Mouse (Mus musculus) liver, postnatal 0 days (tissue): ENCODE data around the gene St5. TPM values are rescaled to one million over a fixed set of nuclear protein-coding genes. Genes with fewer than 3 reads are reported as not detected.

Experiments used
- ATAC-seq: fragments of 200-750 bp; cut with Nextera tagmentation; 2 replicates; pipeline ENCODE4 v1.8.0; 2017; ENCODE audit warnings: mild to moderate bottlenecking, moderate library complexity
- DNase-seq: peaks from one replicate; pipeline ENCODE4 v3.0.0-alpha.2; 2016
- H3K27ac ChIP-seq: fragments of 300-500 bp; sonication (generic); 2 replicates; pipeline ENCODE4 v1.5.1; 2014; ENCODE audit warnings: antibody characterized with exemption, moderate library complexity, mild to moderate bottlenecking, low read depth
- H3K27me3 ChIP-seq: fragments of 300-500 bp; sonication (generic); 2 replicates; pipeline ENCODE4 v1.6.1; 2014; ENCODE audit warnings: low read length, control low read depth, mixed read lengths; ENCODE audit not compliant: insufficient read depth
- H3K36me3 ChIP-seq: fragments of 300-500 bp; sonication (generic); replicated peaks from 2 replicates; pipeline ENCODE4 v1.6.1; 2014; ENCODE audit warnings: mild to moderate bottlenecking, control low read depth, low read length, moderate library complexity, mixed read lengths; ENCODE audit not compliant: insufficient read depth
- H3K4me1 ChIP-seq: fragments of 300-500 bp; sonication (generic); 2 replicates; pipeline ENCODE4 v1.6.1; 2014; ENCODE audit warnings: antibody characterized with exemption, mild to moderate bottlenecking, control low read depth; ENCODE audit not compliant: insufficient read depth
- H3K4me2 ChIP-seq: fragments of 300-500 bp; sonication (generic); 2 replicates; pipeline ENCODE4 v1.6.1; 2014; ENCODE audit warnings: low read depth, mild to moderate bottlenecking, low read length, moderate library complexity, mixed read lengths
- H3K4me3 ChIP-seq: fragments of 300-500 bp; sonication (generic); 2 replicates; pipeline ENCODE4 v1.5.1; 2014; ENCODE audit warnings: low read depth, low read length
- H3K9ac ChIP-seq: fragments of 300-500 bp; sonication (generic); replicated peaks from 2 replicates; pipeline ENCODE4 v1.6.1; 2014; ENCODE audit warnings: mild to moderate bottlenecking, moderate library complexity
- H3K9me3 ChIP-seq: fragments of 300-500 bp; sonication (generic); 2 replicates; pipeline ENCODE4 v1.6.1; 2016; ENCODE audit warnings: mild to moderate bottlenecking, control low read depth, low read length, mixed read lengths
- CTCF ChIP-seq: sonication (generic); IDR thresholded peaks from 2 replicates; pipeline ENCODE4 v1.5.1; 2016; ENCODE audit warnings: antibody characterized with exemption, low read depth
- EP300 ChIP-seq: IDR thresholded peaks from 2 replicates; pipeline ENCODE4 v1.6.1; 2016; ENCODE audit warnings: antibody characterized with exemption, low read depth, mild to moderate bottlenecking
- WGBS: fragments of 180-500 bp; shearing (Covaris S2); extraction: QIAGEN DNeasy Blood & Tissue Kit; methylation state at CpG from one replicate; pipeline ENCODE4 v1.1.7; 2014; ENCODE audit not compliant: insufficient replicate concordance; 5-methylcytosine and 5-hydroxymethylcytosine counted together
- polyA plus RNA-seq: library from polyadenylated mRNA; unstranded; fragments of >200 nt; fragmentation: Nextera tagmentation; extraction: Ambion mirVana; gene quantifications from 2 replicates; pipeline ENCODE4 v1.2.1, GENCODE M21; 2015

Gene St5
- polyA plus RNA-seq, 1 experiment from 2014 or later: 33.9 TPM

DNA sequence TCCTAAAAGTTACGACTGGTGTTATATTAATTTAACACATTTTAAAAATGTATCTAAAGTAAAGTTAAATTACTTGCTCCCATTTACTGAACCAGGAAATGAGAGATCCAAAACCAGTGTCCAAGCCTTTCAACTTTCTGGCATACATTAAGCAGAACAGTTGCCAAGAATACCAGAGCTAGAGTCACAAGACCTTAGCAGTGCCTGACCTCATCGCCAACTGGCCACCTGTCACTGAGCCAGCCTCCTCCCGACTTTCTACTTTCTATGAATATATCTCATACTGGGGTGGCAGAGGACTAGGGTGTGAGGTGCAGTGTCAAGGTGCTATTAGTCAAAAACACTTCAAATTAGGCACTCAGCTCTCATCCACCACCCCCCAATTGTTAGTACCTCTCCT, 85.6 kb downstream of the St5 start:
- peaks cover 30% of the 10 kb centered on the region for H3K4me1 ChIP-seq
- ATAC-seq: no peak

DNA sequence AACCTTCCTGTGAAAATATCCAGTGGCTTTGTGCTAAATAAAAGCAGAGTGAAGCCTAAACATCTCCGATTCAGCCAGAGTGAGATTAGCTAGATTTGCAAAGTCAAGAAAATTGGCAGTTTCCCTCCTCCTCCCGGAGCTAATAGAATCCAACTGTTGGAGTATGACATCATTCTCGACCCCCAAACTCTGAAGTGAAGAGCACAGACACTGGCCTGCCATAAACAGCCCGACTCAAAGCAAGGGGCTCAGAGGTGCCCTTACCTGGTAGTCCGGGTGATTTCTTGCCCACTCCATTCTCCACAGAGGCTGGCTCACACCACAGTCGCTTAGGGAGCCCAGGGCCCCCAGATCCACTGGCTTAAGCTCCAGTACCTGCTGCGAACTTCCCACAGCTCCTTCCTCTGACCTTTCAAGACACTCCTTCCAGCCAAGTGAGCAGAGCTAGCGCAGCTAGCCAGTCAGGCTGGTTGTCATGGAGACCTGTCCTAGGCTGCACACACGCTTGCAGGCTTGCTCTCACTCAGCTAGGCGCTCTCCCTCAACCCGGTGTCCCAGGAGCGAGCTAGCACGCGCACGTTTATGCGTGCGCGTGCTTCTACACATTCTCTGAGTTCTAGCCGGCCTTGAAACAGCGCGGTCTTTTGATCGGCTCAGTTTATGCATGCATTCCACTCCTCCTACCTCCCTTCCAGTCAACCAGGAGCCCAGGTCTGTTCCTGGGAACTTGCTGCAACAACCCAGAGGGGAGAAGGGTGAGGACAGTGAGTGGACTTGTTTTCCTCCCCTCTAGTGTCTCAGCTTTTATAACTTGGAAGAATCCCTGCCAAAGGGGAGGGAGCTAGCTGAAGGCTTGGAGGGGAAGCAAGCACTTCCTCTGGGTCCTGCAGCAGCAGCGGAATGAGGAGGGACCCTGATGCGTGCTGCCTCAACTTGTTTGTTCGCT, 87.1 kb downstream of the St5 start:
- Histone ChIP-seq H3K4me3 (peak overlapping the region; percentile 34), H3K4me2 (peak overlapping the region; percentile 79), H3K9me3 (no peaks in the 10 kb centered on the region), H3K4me1 (peaks cover 32% of the 10 kb centered on the region), H3K27me3 (no peaks in the 10 kb centered on the region), H3K36me3 (no peaks in the 10 kb centered on the region), H3K9ac (peak overlapping the region; percentile 62), H3K27ac (peak overlapping the region; percentile 73)
- TF ChIP-seq EP300 (no peak), CTCF (no peak)
- WGBS: 8% methylated on average over 25 of the region's 25 CpGs
- ATAC-seq (peak; percentile 93), DNase-seq (peak; percentile 79)

More for the DNA sequence above, 85.6 kb downstream of the St5 start:
- 79% methylated on average over 3 of the region's 3 CpGs for WGBS
- no peaks in the 10 kb centered on the region for H3K36me3 ChIP-seq
- TF ChIP-seq EP300 (no peak), CTCF (no peak)
- no peak overlapping the region for H3K4me2 ChIP-seq
- no peak overlapping the region for H3K27ac ChIP-seq
- no peaks in the 10 kb centered on the region for H3K27me3 ChIP-seq
- DNase-seq: no peak
- no peak overlapping the region for H3K9ac ChIP-seq
- H3K4me3 ChIP-seq: no peak overlapping the region
- H3K9me3 ChIP-seq: no peaks in the 10 kb centered on the region

DNA sequence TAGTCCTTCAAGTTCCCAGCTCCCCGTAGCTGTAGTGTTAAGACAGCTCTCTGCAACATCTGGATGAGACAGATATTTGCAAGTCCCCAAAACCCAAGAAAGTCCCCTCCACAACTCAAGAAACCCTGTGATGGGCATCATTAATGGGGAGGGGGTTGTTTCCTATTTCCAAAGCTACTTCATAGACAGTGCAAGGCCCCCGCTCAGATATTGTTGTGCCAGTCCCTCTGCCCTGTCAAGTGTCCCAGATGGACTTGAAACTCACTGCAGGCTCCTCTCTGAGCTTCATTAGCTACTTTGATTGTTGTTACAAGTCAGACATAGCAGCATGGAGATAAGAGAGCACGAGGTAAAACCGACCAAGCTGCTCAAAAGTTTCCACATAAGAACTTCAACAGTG, 87.8 kb downstream of the St5 start:
- Histone ChIP-seq H3K36me3 (no peaks in the 10 kb centered on the region), H3K9me3 (no peaks in the 10 kb centered on the region), H3K27ac (peak overlapping the region; percentile 73; the same call in 1 of the 2 replicates), H3K4me2 (peak overlapping the region; percentile 79), H3K4me3 (no peak overlapping the region), H3K9ac (peak overlapping the region; percentile 62; the same call in 1 of the 2 replicates), H3K27me3 (no peaks in the 10 kb centered on the region), H3K4me1 (peaks cover 32% of the 10 kb centered on the region)
- ATAC-seq (no peak), DNase-seq (no peak)
- WGBS: 56% methylated on average over 4 of the region's 4 CpGs
- TF ChIP-seq CTCF: no peak
- no peak for TF ChIP-seq EP300

DNA sequence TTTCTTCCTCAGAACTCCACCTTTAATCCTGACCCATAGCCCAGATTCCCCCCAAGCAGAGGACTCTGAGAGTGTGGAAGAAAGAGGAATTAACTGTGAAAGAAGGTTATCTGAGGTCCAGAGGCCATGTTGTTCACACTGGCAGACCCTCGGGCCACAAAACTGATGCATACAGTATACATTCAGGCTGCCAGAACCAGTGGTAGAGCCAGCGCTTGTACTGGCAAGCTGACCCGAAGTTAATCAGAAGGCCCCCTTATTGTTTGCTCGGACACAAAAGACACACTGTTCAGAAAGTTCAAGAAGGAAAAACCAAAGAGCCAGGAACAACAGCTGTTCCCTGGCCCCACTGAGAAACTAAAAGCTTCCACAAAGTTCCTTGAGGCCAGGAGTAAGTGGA, 88.5 kb downstream of the St5 start:
- DNase-seq: no peak
- Histone ChIP-seq H3K4me3 (no peak overlapping the region), H3K9me3 (no peaks in the 10 kb centered on the region), H3K27ac (no peak overlapping the region), H3K9ac (no peak overlapping the region), H3K4me2 (peak overlapping the region; percentile 79; the same call in 1 of the 2 replicates), H3K36me3 (no peaks in the 10 kb centered on the region), H3K4me1 (peaks cover 32% of the 10 kb centered on the region), H3K27me3 (no peaks in the 10 kb centered on the region)
- TF ChIP-seq EP300 (no peak), CTCF (no peak)
- ATAC-seq: no peak
- WGBS: 56% methylated on average over 4 of the region's 4 CpGs

DNA sequence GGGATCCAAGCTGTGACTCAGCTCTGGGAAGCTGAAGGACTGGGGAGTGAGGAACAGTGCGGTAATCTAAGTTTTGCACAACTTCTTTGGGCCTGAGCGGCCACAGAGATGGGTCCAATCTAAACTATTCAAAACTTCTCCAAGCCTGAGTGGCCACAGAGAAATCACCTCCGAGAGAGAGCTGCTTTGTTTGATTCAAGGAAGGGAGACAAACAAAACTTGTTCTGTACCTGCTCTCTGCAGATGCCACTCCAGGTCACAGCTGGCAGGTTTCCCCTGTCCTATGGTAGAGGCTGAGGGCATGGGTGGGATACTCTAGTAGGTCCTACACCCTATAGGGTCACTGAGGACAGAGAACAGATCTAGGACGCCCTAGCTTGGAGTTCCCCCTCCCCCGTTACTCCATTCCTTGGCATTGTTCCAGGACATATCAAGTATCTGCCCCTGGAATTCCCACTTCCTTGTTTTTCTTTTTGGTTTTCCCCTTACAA, 89.8 kb downstream of the St5 start:
- no peaks in the 10 kb centered on the region for H3K27me3 ChIP-seq
- no peaks in the 10 kb centered on the region for H3K9me3 ChIP-seq
- H3K4me1 ChIP-seq: peaks cover 32% of the 10 kb centered on the region
- H3K4me2 ChIP-seq: peak overlapping the region; percentile 26; the same call in 1 of the 2 replicates
- WGBS: 62% methylated on average over 5 of the region's 5 CpGs
- TF ChIP-seq EP300: no peak
- TF ChIP-seq CTCF: no peak
- H3K27ac ChIP-seq: 0 out of 2 replicates have a peak overlapping the region, but pooled peaks have one; percentile 22
- H3K9ac ChIP-seq: no peak overlapping the region
- ATAC-seq (no peak), DNase-seq (no peak)
- no peaks in the 10 kb centered on the region for H3K36me3 ChIP-seq
- no peak overlapping the region for H3K4me3 ChIP-seq

DNA sequence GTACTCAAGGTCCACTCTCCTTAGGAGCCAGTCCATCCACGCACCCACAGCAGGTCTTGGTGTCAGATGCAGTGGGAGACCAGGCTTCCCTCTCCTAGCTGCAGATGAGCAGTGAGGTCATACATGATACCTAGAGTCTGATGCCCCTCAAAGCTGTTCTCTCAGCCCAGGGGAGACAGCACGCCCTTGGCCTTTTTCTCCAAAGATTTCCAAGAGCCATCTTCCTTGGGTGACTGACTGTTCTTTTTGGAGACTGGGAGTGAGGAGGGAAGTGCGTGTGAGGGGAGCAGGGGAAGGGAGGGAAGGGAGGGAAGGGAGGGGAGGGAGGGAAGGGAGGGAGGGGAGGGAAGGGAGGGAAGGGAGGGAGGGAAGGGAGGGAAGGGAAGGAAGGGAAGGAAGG, 90.4 kb downstream of the St5 start:
- DNase-seq: no peak
- no peak overlapping the region for H3K4me2 ChIP-seq
- H3K9ac ChIP-seq: no peak overlapping the region; the same call in 1 of the 2 replicates
- TF ChIP-seq EP300: no peak
- TF ChIP-seq CTCF: no peak
- H3K36me3 ChIP-seq: no peaks in the 10 kb centered on the region
- no peak for ATAC-seq
- 77% methylated on average over 2 of the region's 3 CpGs for WGBS
- peaks cover 32% of the 10 kb centered on the region for H3K4me1 ChIP-seq
- H3K4me3 ChIP-seq: no peak overlapping the region
- H3K27me3 ChIP-seq: no peaks in the 10 kb centered on the region
- no peak overlapping the region for H3K27ac ChIP-seq
- no peaks in the 10 kb centered on the region for H3K9me3 ChIP-seq
